Mouse (Mus musculus) intestine, embryonic 14.5 days (tissue): ENCODE measurements around the gene Adgrd1. TPM values are rescaled to one million over a fixed set of nuclear protein-coding genes. Genes with fewer than 3 reads are reported as not detected.

Source experiments
- ATAC-seq: fragments of 200-750 bp; cut with Nextera tagmentation; replicated peaks from 2 replicates; pipeline ENCODE4 v1.8.0; 2017; ENCODE audit warnings: low read depth, moderate number of reproducible peaks, moderate TSS enrichment, moderate library complexity; ENCODE audit not compliant: low FRiP score, low TSS enrichment
- DNase-seq: peaks from one replicate; pipeline ENCODE4 v3.0.0-alpha.2; 2018; ENCODE audit warnings: low spot score
- H3K27ac ChIP-seq: fragments of 300-500 bp; sonication (generic); 2 replicates; pipeline ENCODE4 v1.5.1; 2014; ENCODE audit warnings: low read depth, mild to moderate bottlenecking, control low read depth
- H3K27me3 ChIP-seq: fragments of 300-500 bp; sonication (generic); replicated peaks from 2 replicates; pipeline ENCODE4 v1.6.1; 2014; ENCODE audit warnings: low read length, control low read depth; ENCODE audit not compliant: control insufficient read depth, insufficient read depth
- H3K36me3 ChIP-seq: fragments of 300-500 bp; sonication (generic); 2 replicates; pipeline ENCODE4 v1.6.1; 2014; ENCODE audit warnings: low read length, control low read depth; ENCODE audit not compliant: control insufficient read depth, insufficient read depth
- H3K4me1 ChIP-seq: fragments of 300-500 bp; sonication (generic); replicated peaks from 2 replicates; pipeline ENCODE4 v1.6.1; 2014; ENCODE audit warnings: low read length, control low read depth, mixed read lengths; ENCODE audit not compliant: control insufficient read depth, insufficient read depth
- H3K4me2 ChIP-seq: fragments of 300-500 bp; sonication (generic); 2 replicates; pipeline ENCODE4 v1.6.1; 2014; ENCODE audit warnings: low read length
- H3K4me3 ChIP-seq: fragments of 300-500 bp; sonication (generic); 2 replicates; pipeline ENCODE4 v1.5.1; 2014; ENCODE audit warnings: low read depth, low read length, control low read depth, mixed read lengths
- H3K9ac ChIP-seq: fragments of 300-500 bp; sonication (generic); 2 replicates; pipeline ENCODE4 v1.6.1; 2014; ENCODE audit warnings: mild to moderate bottlenecking, low read length
- H3K9me3 ChIP-seq: fragments of 300-500 bp; sonication (generic); 2 replicates; pipeline ENCODE4 v1.6.1; 2016; ENCODE audit warnings: low read length, control low read depth; ENCODE audit not compliant: control insufficient read depth
- WGBS: fragments of 180-500 bp; shearing (Covaris S2); extraction: QIAGEN DNeasy Blood & Tissue Kit; methylation state at CpG from one replicate; pipeline ENCODE4 v1.1.7; 2014; 5-methylcytosine and 5-hydroxymethylcytosine counted together
- polyA plus RNA-seq: library from polyadenylated mRNA; unstranded; fragments of >200 nt; fragmentation: Nextera tagmentation; extraction: Ambion mirVana; gene quantifications from 2 replicates; pipeline ENCODE4 v1.2.1, GENCODE M21; 2014

Gene Adgrd1
- polyA plus RNA-seq, 1 experiment from 2014 or later: 0.62 TPM

DNA sequence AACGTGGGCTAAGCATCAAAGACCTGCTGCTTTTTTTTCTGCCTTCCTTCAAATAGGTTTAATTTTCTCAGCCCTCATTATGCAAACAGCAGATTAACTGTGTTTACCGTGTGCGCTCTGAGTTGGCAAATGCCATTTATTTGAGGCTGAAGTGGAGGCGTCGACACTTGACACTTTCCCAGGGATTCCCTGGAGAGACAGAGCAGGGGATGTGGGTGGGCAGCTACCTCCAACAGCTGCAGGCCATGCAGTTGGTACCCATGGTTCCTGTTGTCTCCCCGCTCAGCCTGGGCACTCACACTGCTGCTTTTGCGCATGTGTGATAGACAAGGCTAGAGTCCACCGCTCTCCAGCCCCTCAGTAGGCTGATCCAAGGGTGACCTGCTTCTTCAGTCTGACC, 86.0 kb downstream of the Adgrd1 start:
- Histone ChIP-seq H3K4me3 (no peak overlapping the region), H3K27me3 (no peaks in the 10 kb centered on the region), H3K4me1 (no peaks in the 10 kb centered on the region), H3K36me3 (no peaks in the 10 kb centered on the region), H3K9me3 (no peaks in the 10 kb centered on the region), H3K4me2 (no peak overlapping the region), H3K9ac (no peak overlapping the region), H3K27ac (no peak overlapping the region)
- ATAC-seq: no peak
- no peak for DNase-seq
- 45% methylated on average over 8 of the region's 8 CpGs for WGBS

DNA sequence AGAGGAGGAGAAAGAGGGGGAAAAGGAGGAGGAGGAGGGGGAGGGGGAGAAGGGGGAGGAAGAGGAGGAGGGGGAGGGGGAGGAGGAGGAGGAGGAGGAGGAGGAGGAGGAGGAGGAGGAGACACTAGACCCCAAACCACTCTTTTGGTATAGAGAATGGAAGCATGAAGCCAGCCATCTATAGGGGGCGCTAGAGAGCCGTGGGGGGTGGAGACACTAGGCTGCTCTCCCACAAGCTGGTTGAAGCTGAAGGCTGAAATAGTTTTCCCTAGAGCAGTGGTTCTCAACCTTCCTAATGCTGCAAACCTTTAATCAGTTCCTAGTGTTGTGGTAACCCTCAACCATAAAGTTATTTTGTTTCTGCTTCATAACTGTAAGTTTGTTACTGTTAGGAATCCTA, 89.7 kb downstream of the Adgrd1 start:
- Histone ChIP-seq H3K9ac (no peak overlapping the region), H3K4me1 (no peaks in the 10 kb centered on the region), H3K4me3 (no peak overlapping the region), H3K4me2 (no peak overlapping the region), H3K36me3 (no peaks in the 10 kb centered on the region), H3K27ac (no peak overlapping the region), H3K27me3 (no peaks in the 10 kb centered on the region), H3K9me3 (no peaks in the 10 kb centered on the region)
- no peak for ATAC-seq
- peak; percentile 67 for DNase-seq
- 5% methylated on average over 2 of the region's 2 CpGs for WGBS

GRCm38 (mm10) chr5:129186926-129187325, 90.4 kb downstream of the Adgrd1 start:
- 76% methylated on average over 7 of the region's 7 CpGs for WGBS
- no peak overlapping the region for H3K27ac ChIP-seq

DNA sequence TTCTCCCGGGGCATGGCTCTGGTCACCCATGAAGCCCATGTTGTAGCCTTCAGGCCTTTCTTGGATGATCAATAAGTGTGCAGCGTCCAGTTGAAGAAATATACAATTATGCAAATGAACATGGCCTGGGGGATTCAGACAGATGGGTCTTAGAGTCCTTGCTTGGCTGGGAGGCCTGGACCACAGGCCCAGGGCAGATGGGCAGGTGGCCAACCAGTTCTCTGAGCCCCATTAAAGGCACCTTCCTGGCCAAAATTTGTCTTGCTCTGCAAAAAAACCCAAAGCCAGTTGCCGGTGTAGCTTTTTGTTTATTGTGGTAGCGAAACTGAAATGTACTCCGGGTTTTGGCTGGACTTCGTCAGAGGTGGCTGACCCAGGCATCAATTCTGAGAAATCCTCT, 92.5 kb downstream of the Adgrd1 start:
- no peak for ATAC-seq
- DNase-seq: no peak
- Histone ChIP-seq H3K4me3 (no peak overlapping the region), H3K4me1 (no peaks in the 10 kb centered on the region), H3K4me2 (no peak overlapping the region), H3K9me3 (no peaks in the 10 kb centered on the region), H3K36me3 (no peaks in the 10 kb centered on the region), H3K27ac (no peak overlapping the region), H3K27me3 (no peaks in the 10 kb centered on the region), H3K9ac (no peak overlapping the region)
- 58% methylated on average over 6 of the region's 6 CpGs for WGBS

More at GRCm38 (mm10) chr5:129186926-129187325, 90.4 kb downstream of the Adgrd1 start:
- Histone ChIP-seq H3K9ac (no peak overlapping the region), H3K36me3 (no peaks in the 10 kb centered on the region), H3K4me1 (no peaks in the 10 kb centered on the region), H3K27me3 (no peaks in the 10 kb centered on the region), H3K4me2 (no peak overlapping the region), H3K9me3 (no peaks in the 10 kb centered on the region), H3K4me3 (no peak overlapping the region)
- DNase-seq (no peak), ATAC-seq (no peak)

DNA sequence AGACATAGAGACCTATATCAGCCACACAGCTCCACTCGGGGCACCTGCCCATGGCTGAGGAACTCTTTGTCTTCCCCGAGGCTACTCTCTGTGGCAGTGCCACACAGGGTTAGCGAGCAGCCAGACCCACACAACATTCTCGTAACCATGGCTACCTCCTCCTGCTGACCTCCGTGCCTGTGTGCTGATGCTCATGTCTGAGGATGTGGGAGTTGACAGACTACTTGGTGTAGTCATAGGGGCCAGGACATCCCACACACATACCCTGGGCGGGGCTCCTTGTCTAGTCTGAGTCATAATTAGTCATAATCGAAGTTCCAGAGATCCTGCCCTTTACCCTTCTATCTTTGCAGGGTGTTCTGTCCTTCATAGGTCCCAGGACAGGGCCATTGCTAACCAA, 93.5 kb downstream of the Adgrd1 start:
- DNase-seq: no peak
- ATAC-seq: no peak
- H3K4me3 ChIP-seq: no peak overlapping the region
- no peak overlapping the region for H3K27ac ChIP-seq
- no peaks in the 10 kb centered on the region for H3K36me3 ChIP-seq
- 66% methylated on average over 7 of the region's 7 CpGs for WGBS
- no peaks in the 10 kb centered on the region for H3K27me3 ChIP-seq
- no peak overlapping the region for H3K9ac ChIP-seq
- no peak overlapping the region for H3K4me2 ChIP-seq
- H3K4me1 ChIP-seq: no peaks in the 10 kb centered on the region
- H3K9me3 ChIP-seq: no peaks in the 10 kb centered on the region

- no peak overlapping the region for H3K27ac ChIP-seq
- no peak overlapping the region for H3K4me2 ChIP-seq
- no peaks in the 10 kb centered on the region for H3K4me1 ChIP-seq
- no peaks in the 10 kb centered on the region for H3K9me3 ChIP-seq
- 70% methylated on average over 9 of the region's 9 CpGs for WGBS
- H3K27me3 ChIP-seq: no peaks in the 10 kb centered on the region
- H3K36me3 ChIP-seq: no peaks in the 10 kb centered on the region
- ATAC-seq (no peak), DNase-seq (no peak)
- H3K9ac ChIP-seq: no peak overlapping the region
- no peak overlapping the region for H3K4me3 ChIP-seq
These were observed 100.0 kb downstream of the Adgrd1 start for GRCm38 (mm10) chr5:129196501-129196900.

- Histone ChIP-seq H3K4me3 (no peak overlapping the region), H3K27ac (no peak overlapping the region), H3K9me3 (no peaks in the 10 kb centered on the region), H3K36me3 (no peaks in the 10 kb centered on the region), H3K4me1 (no peaks in the 10 kb centered on the region), H3K9ac (no peak overlapping the region), H3K27me3 (no peaks in the 10 kb centered on the region), H3K4me2 (no peak overlapping the region)
- 67% methylated on average over 9 of the region's 9 CpGs for WGBS
- DNase-seq: no peak
- ATAC-seq: no peak
These were observed 100.5 kb downstream of the Adgrd1 start for GRCm38 (mm10) chr5:129196971-129197519.

DNA sequence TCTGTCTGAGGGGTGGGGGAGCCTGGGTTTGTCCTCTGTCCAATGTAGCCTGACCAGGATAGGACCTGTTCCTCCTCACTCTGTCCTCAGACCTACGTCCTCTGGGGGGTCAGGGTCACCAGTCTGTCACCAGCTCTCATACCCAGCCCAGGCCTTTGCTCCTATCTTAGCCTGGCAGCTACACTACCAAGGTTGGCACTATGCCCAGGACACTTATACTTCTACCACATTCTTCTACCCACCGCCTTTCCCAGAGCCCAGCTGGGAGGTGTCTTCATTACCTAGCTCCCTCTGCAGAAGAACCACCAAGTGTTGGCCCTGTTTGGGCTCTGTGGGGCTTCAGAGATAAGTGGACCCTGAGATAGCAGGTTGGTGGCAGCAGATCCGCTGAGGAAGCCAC, 103.6 kb downstream of the Adgrd1 start:
- ATAC-seq: no peak
- Histone ChIP-seq H3K27ac (no peak overlapping the region), H3K4me3 (no peak overlapping the region), H3K4me2 (no peak overlapping the region), H3K4me1 (no peaks in the 10 kb centered on the region), H3K36me3 (no peaks in the 10 kb centered on the region), H3K9ac (no peak overlapping the region), H3K9me3 (no peaks in the 10 kb centered on the region), H3K27me3 (no peaks in the 10 kb centered on the region)
- no peak for DNase-seq
- WGBS: 75% methylated on average over 3 of the region's 3 CpGs

DNA sequence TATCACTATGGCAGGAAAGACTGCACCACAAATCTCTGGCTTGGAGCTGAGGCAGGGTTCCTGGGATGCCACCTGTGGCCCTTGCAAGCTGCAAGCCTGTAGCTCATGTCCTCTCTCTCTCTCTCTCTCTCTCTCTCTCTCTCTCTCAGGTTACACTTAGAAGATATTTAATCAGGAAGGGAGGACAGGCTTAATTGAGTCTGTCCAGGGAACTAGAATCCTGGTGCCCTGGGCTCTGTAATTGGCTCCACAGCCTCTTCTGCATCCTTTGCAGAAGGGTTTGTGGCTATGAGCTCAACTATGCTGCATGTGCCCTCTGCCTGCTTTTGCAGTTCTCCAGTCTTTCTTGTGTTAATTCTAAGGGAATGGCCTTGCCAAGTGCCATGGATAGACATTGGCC, 111.7 kb downstream of the Adgrd1 start:
- DNase-seq: no peak
- no peaks in the 10 kb centered on the region for H3K27me3 ChIP-seq
- no peaks in the 10 kb centered on the region for H3K9me3 ChIP-seq
- H3K36me3 ChIP-seq: no peaks in the 10 kb centered on the region
- no peak overlapping the region for H3K9ac ChIP-seq
- H3K4me3 ChIP-seq: no peak overlapping the region
- ATAC-seq: no peak
- H3K4me1 ChIP-seq: no peaks in the 10 kb centered on the region
- no peak overlapping the region for H3K4me2 ChIP-seq
- H3K27ac ChIP-seq: no peak overlapping the region
